Mouse (Mus musculus) forebrain, embryonic 12.5 days (tissue): ENCODE results near the gene Tango6. TPM values are rescaled to one million over a fixed set of nuclear protein-coding genes. Genes with fewer than 3 reads are reported as not detected.

Experiments
- ATAC-seq: fragments of 200-750 bp; cut with Nextera tagmentation; 2 replicates; pipeline ENCODE4 v1.8.0; 2017; ENCODE audit warnings: moderate TSS enrichment; ENCODE audit not compliant: low FRiP score
- H3K27ac ChIP-seq: fragments of 300-500 bp; sonication (generic); 2 replicates; pipeline ENCODE4 v1.5.1; 2016; ENCODE audit warnings: mild to moderate bottlenecking
- H3K27me3 ChIP-seq: fragments of 300-500 bp; sonication (generic); 2 replicates; pipeline ENCODE4 v1.6.1; 2016; ENCODE audit warnings: mild to moderate bottlenecking
- H3K36me3 ChIP-seq: fragments of 300-500 bp; sonication (generic); replicated peaks from 2 replicates; pipeline ENCODE4 v1.6.1; 2016; ENCODE audit warnings: mild to moderate bottlenecking
- H3K4me1 ChIP-seq: fragments of 300-500 bp; sonication (generic); 2 replicates; pipeline ENCODE4 v1.6.1; 2016
- H3K4me2 ChIP-seq: fragments of 300-500 bp; sonication (generic); 2 replicates; pipeline ENCODE4 v1.6.1; 2016; ENCODE audit warnings: mild to moderate bottlenecking, moderate library complexity
- H3K4me3 ChIP-seq: fragments of 300-500 bp; sonication (generic); replicated peaks from 2 replicates; pipeline ENCODE4 v1.5.1; 2016; ENCODE audit warnings: mild to moderate bottlenecking
- H3K9ac ChIP-seq: fragments of 300-500 bp; sonication (generic); 2 replicates; pipeline ENCODE4 v1.6.1; 2016; ENCODE audit warnings: mild to moderate bottlenecking
- H3K9me3 ChIP-seq: fragments of 300-500 bp; sonication (generic); 2 replicates; pipeline ENCODE4 v1.6.1; 2016
- WGBS: fragments of 180-500 bp; shearing (Covaris S2); methylation state at CpG from one replicate; pipeline ENCODE4 v1.1.7; 2016; 5-methylcytosine and 5-hydroxymethylcytosine counted together
- polyA plus RNA-seq: library from polyadenylated mRNA; unstranded; fragments of >200 nt; fragmentation: Nextera tagmentation; extraction: Ambion mirVana; gene quantifications from 2 replicates; pipeline ENCODE4 v1.2.1, GENCODE M21; 2016

Tango6 gene
- polyA plus RNA-seq, 1 experiment from 2014 or later = 9.9 TPM

GRCm38 (mm10) chr8:106834899-106835298 is 152.0 kb downstream of the Tango6 start:
- no peak for ATAC-seq
- Histone ChIP-seq H3K4me1 (peaks cover 12% of the 10 kb centered on the region), H3K9me3 (no peaks in the 10 kb centered on the region), H3K4me3 (no peak overlapping the region), H3K4me2 (no peak overlapping the region), H3K27ac (no peak overlapping the region), H3K27me3 (no peaks in the 10 kb centered on the region), H3K36me3 (no peaks in the 10 kb centered on the region), H3K9ac (no peak overlapping the region)
- 92% methylated on average over 1 of the region's 1 CpGs for WGBS

GRCm38 (mm10) chr8:106836525-106836924 is 153.7 kb downstream of the Tango6 start:
- Histone ChIP-seq H3K27me3 (no peaks in the 10 kb centered on the region), H3K27ac (no peak overlapping the region), H3K36me3 (no peaks in the 10 kb centered on the region), H3K9me3 (no peaks in the 10 kb centered on the region), H3K9ac (no peak overlapping the region), H3K4me2 (no peak overlapping the region), H3K4me1 (peaks cover 16% of the 10 kb centered on the region), H3K4me3 (no peak overlapping the region)
- WGBS = 88% methylated on average over 6 of the region's 6 CpGs
- ATAC-seq = no peak

GRCm38 (mm10) chr8:106838803-106839202 is 155.9 kb downstream of the Tango6 start:
- H3K27me3 ChIP-seq = no peaks in the 10 kb centered on the region
- H3K9ac ChIP-seq = peak overlapping the region; percentile 7; the same call in 1 of the 2 replicates
- peaks cover 16% of the 10 kb centered on the region for H3K4me1 ChIP-seq
- no peak for ATAC-seq
- H3K36me3 ChIP-seq = no peaks in the 10 kb centered on the region
- peak overlapping the region; percentile 79 for H3K27ac ChIP-seq
- WGBS = 86% methylated on average over 6 of the region's 6 CpGs
- H3K4me3 ChIP-seq = no peak overlapping the region
- H3K9me3 ChIP-seq = no peaks in the 10 kb centered on the region
- no peak overlapping the region for H3K4me2 ChIP-seq

GRCm38 (mm10) chr8:106839209-106840001 is 156.5 kb downstream of the Tango6 start:
- Histone ChIP-seq H3K9me3 (no peaks in the 10 kb centered on the region), H3K4me1 (peaks cover 16% of the 10 kb centered on the region), H3K36me3 (no peaks in the 10 kb centered on the region), H3K4me3 (no peak overlapping the region), H3K27me3 (no peaks in the 10 kb centered on the region), H3K27ac (peak overlapping the region; percentile 79), H3K4me2 (no peak overlapping the region), H3K9ac (peak overlapping the region; percentile 7; the same call in 1 of the 2 replicates)
- ATAC-seq = no peak
- 34% methylated on average over 11 of the region's 11 CpGs for WGBS

- ATAC-seq = no peak
- no peak overlapping the region for H3K4me2 ChIP-seq
- WGBS = 94% methylated on average over 10 of the region's 10 CpGs
Observed at GRCm38 (mm10) chr8:106850034-106850433, 167.2 kb downstream of the Tango6 start.

GRCm38 (mm10) chr8:106854534-106855241 is 171.8 kb downstream of the Tango6 start:
- 52% methylated on average over 8 of the region's 8 CpGs for WGBS
- H3K27ac ChIP-seq = no peak overlapping the region

More at GRCm38 (mm10) chr8:106850034-106850433, 167.2 kb downstream of the Tango6 start:
- Histone ChIP-seq H3K4me3 (no peak overlapping the region), H3K36me3 (0 out of 2 replicates have a peak, but pooled peaks cover 4% of the 10 kb centered on the region), H3K9me3 (no peaks in the 10 kb centered on the region), H3K27me3 (no peaks in the 10 kb centered on the region), H3K9ac (no peak overlapping the region), H3K4me1 (no peaks in the 10 kb centered on the region), H3K27ac (no peak overlapping the region)

GRCm38 (mm10) chr8:106855242-106855562 is 172.3 kb downstream of the Tango6 start:
- Histone ChIP-seq H3K4me3 (no peak overlapping the region), H3K27me3 (no peaks in the 10 kb centered on the region), H3K36me3 (0 out of 2 replicates have a peak, but pooled peaks cover 1% of the 10 kb centered on the region), H3K4me2 (no peak overlapping the region), H3K4me1 (no peaks in the 10 kb centered on the region), H3K27ac (no peak overlapping the region), H3K9me3 (no peaks in the 10 kb centered on the region), H3K9ac (no peak overlapping the region)
- ATAC-seq = no peak
- 92% methylated on average over 3 of the region's 3 CpGs for WGBS

More at GRCm38 (mm10) chr8:106854534-106855241, 171.8 kb downstream of the Tango6 start:
- Histone ChIP-seq H3K9ac (no peak overlapping the region), H3K4me3 (no peak overlapping the region), H3K4me2 (no peak overlapping the region), H3K27me3 (no peaks in the 10 kb centered on the region), H3K4me1 (no peaks in the 10 kb centered on the region), H3K36me3 (0 out of 2 replicates have a peak, but pooled peaks cover 4% of the 10 kb centered on the region), H3K9me3 (no peaks in the 10 kb centered on the region)
- ATAC-seq = no peak

- Histone ChIP-seq H3K9me3 (no peaks in the 10 kb centered on the region), H3K27ac (no peak overlapping the region), H3K4me2 (no peak overlapping the region), H3K27me3 (peaks cover 5% of the 10 kb centered on the region; the same call in 1 of the 2 replicates), H3K36me3 (no peaks in the 10 kb centered on the region), H3K4me3 (no peak overlapping the region), H3K9ac (no peak overlapping the region), H3K4me1 (no peaks in the 10 kb centered on the region)
- ATAC-seq = no peak
- 90% methylated on average over 10 of the region's 10 CpGs for WGBS
Observed at GRCm38 (mm10) chr8:106862845-106863244, 180.0 kb downstream of the Tango6 start.

- no peak for ATAC-seq
- H3K9ac ChIP-seq = no peak overlapping the region
- H3K36me3 ChIP-seq = no peaks in the 10 kb centered on the region
- H3K27me3 ChIP-seq = peaks cover 29% of the 10 kb centered on the region
- H3K4me2 ChIP-seq = no peak overlapping the region
- peaks cover 6% of the 10 kb centered on the region for H3K4me1 ChIP-seq
- H3K9me3 ChIP-seq = no peaks in the 10 kb centered on the region
- H3K27ac ChIP-seq = no peak overlapping the region
- H3K4me3 ChIP-seq = no peak overlapping the region
- 77% methylated on average over 9 of the region's 9 CpGs for WGBS
Observed at GRCm38 (mm10) chr8:106865354-106865753, 182.5 kb downstream of the Tango6 start.

GRCm38 (mm10) chr8:106870051-106870450 is 187.2 kb downstream of the Tango6 start, which contains the start of gene Has3:
Gene Has3, plus strand, starts transcription at chr8:106870242.
- Histone ChIP-seq H3K4me2 (peak within 1 kb of the TSS; percentile 96), H3K4me1 (peaks cover 35% of the 10 kb centered on the region), H3K27ac (peak within 1 kb of the TSS; percentile 61; the same call in 1 of the 2 replicates), H3K27me3 (peaks cover 61% of the 10 kb centered on the region), H3K36me3 (peaks cover 12% of the 10 kb centered on the region; the same call in 1 of the 2 replicates), H3K9me3 (no peaks in the 10 kb centered on the region), H3K9ac (peak within 1 kb of the TSS; percentile 70), H3K4me3 (peak within 1 kb of the TSS; percentile 62)
- WGBS = under 1% methylated on average over 18 of the region's 18 CpGs
- ATAC-seq = no peak

GRCm38 (mm10) chr8:106870537-106871327 is 187.9 kb downstream of the Tango6 start:
- WGBS = under 1% methylated on average over 60 of the region's 63 CpGs
- Histone ChIP-seq H3K4me1 (peaks cover 35% of the 10 kb centered on the region), H3K27me3 (peaks cover 61% of the 10 kb centered on the region), H3K9ac (peak overlapping the region; percentile 70), H3K4me2 (peak overlapping the region; percentile 96), H3K27ac (peak overlapping the region; percentile 61; the same call in 1 of the 2 replicates), H3K9me3 (no peaks in the 10 kb centered on the region), H3K36me3 (peaks cover 12% of the 10 kb centered on the region; the same call in 1 of the 2 replicates), H3K4me3 (peak overlapping the region; percentile 62)
- peak; percentile 67 for ATAC-seq
